Mouse (Mus musculus) liver, embryonic 14.5 days (tissue): ENCODE measurements at regions not wholly inside any gene's neighbourhood (a gene's known extent, or its start where the extent isn't known, plus 50 kb on each side); places are given as distances from the start of the nearest gene placed in this dataset.

Source experiments
- CTCF ChIP-seq: IDR thresholded peaks from 2 replicates; pipeline ENCODE4 v1.5.1; 2016; ENCODE audit warnings: antibody characterized with exemption, low read depth, control low read depth
- EP300 ChIP-seq: IDR thresholded peaks from 2 replicates; pipeline ENCODE4 v1.6.1; 2016; ENCODE audit warnings: antibody characterized with exemption, low read depth

DNA sequence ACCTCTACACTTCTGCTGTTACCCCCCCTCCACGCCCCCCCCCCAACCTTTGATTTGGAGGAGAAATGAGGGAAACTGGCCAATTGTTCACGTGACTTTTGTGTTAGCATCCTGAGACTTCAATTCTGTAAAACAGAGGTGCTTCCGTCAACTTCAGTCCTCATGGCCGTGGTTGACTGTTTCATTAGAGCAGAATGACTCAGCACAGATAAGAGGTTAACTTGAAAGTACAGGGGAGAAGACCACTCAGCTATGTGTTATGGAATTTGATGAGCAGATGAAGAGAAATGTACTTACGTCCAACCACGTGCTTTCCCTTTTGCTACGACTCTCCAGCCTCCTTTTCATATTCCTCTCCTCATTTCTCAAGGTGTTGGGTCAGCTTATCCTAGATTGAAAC is 267.3 kb downstream of the Igsf11 start:
- TF ChIP-seq EP300 (no peak), CTCF (no peak)
